Mouse (Mus musculus) adrenal gland, postnatal 36 days (tissue): ENCODE data around the gene Sppl3. TPM values are rescaled to one million over a fixed set of nuclear protein-coding genes. Genes with fewer than 3 reads are reported as not detected.

ENCODE experiments used
- DNase-seq, 2 experiments: peaks; one replicate each; pipeline ENCODE4 v3.0.0; 2021; ENCODE audit warnings: mixed read lengths in 1 of 2
- total RNA-seq, 2 experiments: library from RNA; stranded (reverse); gene quantifications; 2 replicates each; pipeline ENCODE4 v1.2.3; 2021

Sppl3 gene
- total RNA-seq, 2 experiments from 2014 or later: 52.0 to 54.1 TPM

- no peak for DNase-seq
Observed at GRCm38 (mm10) chr5:114997327-114997726, 13.6 kb upstream of the Sppl3 start.

GRCm38 (mm10) chr5:115000503-115000902, 10.4 kb upstream of the Sppl3 start:
- DNase-seq: no peak

- DNase-seq: no peak
Observed at GRCm38 (mm10) chr5:115001464-115001863, 9.5 kb upstream of the Sppl3 start.

- DNase-seq: no peak
Observed at GRCm38 (mm10) chr5:115002781-115003180, 8.2 kb upstream of the Sppl3 start.

GRCm38 (mm10) chr5:115003224-115003873, 7.6 kb upstream of the Sppl3 start:
- DNase-seq: no peak

GRCm38 (mm10) chr5:115007768-115008167, 3.2 kb upstream of the Sppl3 start:
- DNase-seq: no peak

GRCm38 (mm10) chr5:115008307-115008706, 2.6 kb upstream of the Sppl3 start:
- DNase-seq: no peak

GRCm38 (mm10) chr5:115009143-115009542, 1.8 kb upstream of the Sppl3 start:
- DNase-seq: no peak

GRCm38 (mm10) chr5:115009961-115010360, 976 bp upstream of the Sppl3 start:
- DNase-seq: peak in 1 of 2 experiments; percentile 63

GRCm38 (mm10) chr5:115011217-115011518, 231 bp downstream of the Sppl3 start:
- DNase-seq: no peak

GRCm38 (mm10) chr5:115011519-115012261, 753 bp downstream of the Sppl3 start:
- DNase-seq: peak; percentile 61 to 73

GRCm38 (mm10) chr5:115013436-115013835, 2.5 kb downstream of the Sppl3 start:
- DNase-seq: no peak

- no peak for DNase-seq
Observed at GRCm38 (mm10) chr5:115014570-115014969, 3.6 kb downstream of the Sppl3 start.

GRCm38 (mm10) chr5:115015121-115015520, 4.2 kb downstream of the Sppl3 start:
- DNase-seq: no peak

- DNase-seq: no peak
Observed at GRCm38 (mm10) chr5:115018270-115018669, 7.3 kb downstream of the Sppl3 start.

GRCm38 (mm10) chr5:115018813-115019212, 7.9 kb downstream of the Sppl3 start:
- no peak for DNase-seq

- no peak for DNase-seq
Observed at GRCm38 (mm10) chr5:115022021-115022420, 11.1 kb downstream of the Sppl3 start.

- DNase-seq: no peak
Observed at GRCm38 (mm10) chr5:115026170-115026569, 15.2 kb downstream of the Sppl3 start.

GRCm38 (mm10) chr5:115027109-115027508, 16.2 kb downstream of the Sppl3 start:
- DNase-seq: no peak

- no peak for DNase-seq
Observed at GRCm38 (mm10) chr5:115028920-115029319, 18.0 kb downstream of the Sppl3 start.

GRCm38 (mm10) chr5:115029509-115029908, 18.6 kb downstream of the Sppl3 start:
- no peak for DNase-seq

GRCm38 (mm10) chr5:115031576-115031975, 20.6 kb downstream of the Sppl3 start:
- no peak for DNase-seq

GRCm38 (mm10) chr5:115032620-115033019, 21.7 kb downstream of the Sppl3 start:
- no peak for DNase-seq

- no peak for DNase-seq
Observed at GRCm38 (mm10) chr5:115035217-115035616, 24.3 kb downstream of the Sppl3 start.
